Mouse (Mus musculus): ENCODE results near the gene Gna12. TPM values are rescaled to one million over a fixed set of nuclear protein-coding genes. Genes with fewer than 3 reads are reported as not detected.

Gene Gna12
- 2.3 and 2.8 TPM in 2 replicates for polyA plus RNA-seq (2012)

DNA sequence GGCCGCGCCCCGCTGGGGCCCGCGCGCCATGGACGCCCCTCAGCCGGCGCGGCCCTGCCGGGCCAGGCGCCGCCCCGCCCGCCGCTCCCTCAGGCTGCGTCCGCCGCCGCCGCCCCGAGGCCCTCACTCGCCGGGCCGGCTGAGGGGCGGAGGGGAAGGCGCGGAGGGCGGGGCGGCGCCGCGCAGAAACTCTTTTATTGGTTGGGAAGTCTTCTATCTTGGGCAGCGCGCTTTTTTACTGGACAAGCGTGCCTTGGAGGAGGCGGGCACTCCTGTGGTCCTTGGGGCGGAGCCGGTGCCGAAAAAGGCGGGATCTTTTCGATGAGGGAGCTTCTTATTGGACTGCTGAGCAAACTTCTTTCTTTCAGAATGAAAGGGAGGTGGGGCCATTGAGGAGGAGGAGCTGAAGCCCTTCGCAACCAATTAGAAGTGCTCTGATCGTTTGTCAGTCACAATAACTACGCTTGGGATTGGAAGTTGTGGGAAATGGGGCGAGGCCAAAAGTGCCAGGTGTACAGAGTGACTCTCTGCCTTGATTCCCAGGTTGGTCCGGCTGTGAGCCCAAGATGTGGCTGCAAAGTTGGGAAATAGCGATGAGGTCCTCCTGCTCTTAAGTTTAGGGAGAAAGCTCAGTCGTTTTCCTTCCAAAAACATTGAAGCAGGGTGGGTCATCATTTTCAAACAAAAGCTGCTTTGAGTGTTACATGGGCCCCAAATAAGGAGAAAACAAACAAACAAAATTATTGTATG lies at the start of gene Gna12:
TSS of gene Gna12 (minus strand) at position 118 of the 750 bp plus-strand sequence.
- peak within 1 kb of the TSS; percentile 64 for H3K4me3 ChIP-seq (replicated peaks)
- H3K36me3 ChIP-seq (ENCODE audit: control insufficient read depth), result peaks cover 2% of the 10 kb centered on the region
- H3K27me3 ChIP-seq (ENCODE audit: control insufficient read depth), result no peaks in the 10 kb centered on the region; the same call in 1 of the 2 replicates
- H3K4me1 ChIP-seq (ENCODE audit: control insufficient read depth), result peaks cover 46% of the 10 kb centered on the region
- no peak for TF ChIP-seq GATA1 (IDR thresholded peaks at IDR 0.05; ENCODE audit: low read length)
- TF ChIP-seq TAL1 (IDR thresholded peaks at IDR 0.05; ENCODE audit: low read length), result no peak
- peaks cover 3% of the 10 kb centered on the region; the same call in 1 of the 2 replicates for H3K9me3 ChIP-seq (ENCODE audit: control insufficient read depth, low read length)

DNA sequence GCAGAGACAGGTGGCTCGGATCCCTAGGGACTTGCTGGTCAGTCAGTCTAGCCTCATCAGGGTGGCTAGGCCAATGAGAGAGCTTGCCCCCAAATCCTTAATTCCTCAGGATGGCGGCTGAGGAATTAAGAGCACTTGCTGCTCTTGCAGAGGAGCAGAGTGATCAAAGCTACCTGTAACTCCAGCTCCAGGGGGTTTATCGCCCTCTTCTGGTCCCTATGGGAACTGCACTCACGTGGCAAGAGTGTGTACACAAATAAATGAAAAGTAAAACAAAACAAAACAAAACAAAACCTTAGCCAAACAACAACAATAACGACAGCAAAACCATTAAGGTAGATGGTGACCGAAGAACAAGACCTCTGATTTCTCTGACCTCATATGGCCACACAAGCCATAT lies 48.4 kb upstream of the Gna12 start:
- TF ChIP-seq GATA1 (IDR thresholded peaks at IDR 0.05; ENCODE audit: low read length) (no peak), TAL1 (IDR thresholded peaks at IDR 0.05; ENCODE audit: low read length) (no peak)
- Histone ChIP-seq H3K4me3 (replicated peaks) (no peak overlapping the region), H3K36me3 (ENCODE audit: control insufficient read depth) (no peaks in the 10 kb centered on the region; the same call in 1 of the 2 replicates), H3K9me3 (ENCODE audit: control insufficient read depth, low read length) (no peaks in the 10 kb centered on the region; the same call in 1 of the 2 replicates), H3K4me1 (ENCODE audit: control insufficient read depth) (no peaks in the 10 kb centered on the region), H3K27me3 (ENCODE audit: control insufficient read depth) (no peaks in the 10 kb centered on the region)

DNA sequence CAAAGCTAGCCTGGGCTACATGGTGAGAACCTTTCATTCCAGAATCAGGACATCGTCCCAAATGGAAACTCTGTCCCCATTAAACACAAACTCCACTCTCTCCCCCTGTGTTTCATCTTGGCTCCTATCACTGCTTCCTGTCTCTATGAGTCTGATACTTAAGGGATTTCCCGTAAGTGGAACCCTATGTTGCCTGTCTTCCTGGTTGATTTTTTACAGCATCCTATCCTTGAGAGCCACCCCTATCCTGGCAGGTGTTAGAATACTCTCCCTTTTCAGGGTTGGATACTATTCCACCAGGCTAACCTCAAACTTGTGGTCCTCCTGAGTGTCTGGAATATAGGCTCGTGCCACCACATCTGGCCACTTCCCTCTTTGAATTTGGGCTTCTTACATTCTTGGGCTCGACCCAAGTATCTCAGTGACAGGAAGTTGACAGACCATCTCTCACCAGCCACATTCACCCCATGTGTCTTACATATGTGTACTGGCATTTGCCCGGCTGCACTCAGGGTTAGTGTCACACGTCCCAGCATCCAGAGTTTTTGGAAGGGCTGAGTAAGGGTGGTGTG lies 43.6 kb upstream of the Gna12 start:
- Histone ChIP-seq H3K36me3 (ENCODE audit: control insufficient read depth) (no peaks in the 10 kb centered on the region; the same call in 1 of the 2 replicates), H3K9me3 (ENCODE audit: control insufficient read depth, low read length) (no peaks in the 10 kb centered on the region; the same call in 1 of the 2 replicates), H3K4me1 (ENCODE audit: control insufficient read depth) (0 out of 2 replicates have a peak, but pooled peaks cover 2% of the 10 kb centered on the region), H3K27me3 (ENCODE audit: control insufficient read depth) (peaks cover 9% of the 10 kb centered on the region), H3K4me3 (replicated peaks) (no peak overlapping the region)
- no peak for TF ChIP-seq GATA1 (IDR thresholded peaks at IDR 0.05; ENCODE audit: low read length)
- TF ChIP-seq TAL1 (IDR thresholded peaks at IDR 0.05; ENCODE audit: low read length), result no peak

DNA sequence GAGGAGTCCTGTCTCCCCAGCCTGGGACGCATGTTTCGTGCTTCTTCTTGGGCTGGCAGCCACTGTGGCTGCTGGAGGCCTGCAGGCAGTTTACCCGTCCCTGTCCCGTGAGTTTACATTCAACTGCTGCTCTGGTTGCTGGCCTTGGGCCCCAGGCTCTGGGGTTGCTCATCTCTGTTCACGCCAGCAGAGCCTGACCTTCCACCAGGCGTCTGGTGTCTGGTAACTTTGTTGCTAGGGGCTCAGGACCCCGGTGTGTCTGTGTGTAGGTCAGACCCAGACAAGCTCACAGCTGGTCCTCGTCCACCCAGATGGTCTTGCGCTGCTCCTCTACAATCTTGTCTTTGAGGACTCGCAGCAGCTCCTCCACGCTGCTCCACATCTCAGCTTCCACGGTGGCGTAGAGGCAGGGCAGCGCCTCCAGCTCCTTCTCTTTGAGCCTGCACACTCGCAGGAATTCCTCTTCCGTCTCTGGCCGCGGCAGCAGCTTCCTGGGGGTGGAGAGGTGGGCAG lies 42.9 kb upstream of the Gna12 start:
- no peaks in the 10 kb centered on the region; the same call in 1 of the 2 replicates for H3K36me3 ChIP-seq (ENCODE audit: control insufficient read depth)
- 0 out of 2 replicates have a peak, but pooled peaks cover 2% of the 10 kb centered on the region for H3K4me1 ChIP-seq (ENCODE audit: control insufficient read depth)
- no peaks in the 10 kb centered on the region; the same call in 1 of the 2 replicates for H3K9me3 ChIP-seq (ENCODE audit: control insufficient read depth, low read length)
- peaks cover 9% of the 10 kb centered on the region for H3K27me3 ChIP-seq (ENCODE audit: control insufficient read depth)
- H3K4me3 ChIP-seq (replicated peaks), result no peak overlapping the region
- TF ChIP-seq TAL1 (IDR thresholded peaks at IDR 0.05; ENCODE audit: low read length) (no peak), GATA1 (IDR thresholded peaks at IDR 0.05; ENCODE audit: low read length) (no peak)

DNA sequence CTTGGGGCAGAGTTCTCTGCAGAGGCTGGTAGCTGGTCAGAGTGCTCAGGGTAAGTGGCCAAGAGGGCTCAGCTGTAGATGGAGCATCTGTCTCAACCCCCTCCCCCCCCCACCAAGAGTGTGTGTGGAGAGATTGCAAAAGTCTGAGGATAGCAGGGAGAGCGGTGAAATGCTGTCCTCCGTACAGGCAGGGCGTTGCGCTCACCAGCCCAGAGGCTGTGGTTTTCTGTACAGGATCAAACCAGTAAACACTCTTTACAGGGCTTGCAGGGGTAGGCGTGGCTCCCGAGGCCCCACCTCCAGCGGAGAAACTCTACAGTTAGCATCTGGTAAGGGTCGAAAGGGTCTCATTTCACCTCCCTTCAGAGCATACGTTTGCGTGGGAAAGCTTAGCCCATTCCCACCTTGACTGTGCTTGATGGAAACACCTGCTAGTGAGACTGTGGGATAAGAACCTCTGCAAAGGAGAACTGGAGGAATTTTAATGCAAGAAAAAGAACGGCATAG lies 42.4 kb upstream of the Gna12 start:
- TF ChIP-seq GATA1 (IDR thresholded peaks at IDR 0.05; ENCODE audit: low read length) (no peak), TAL1 (IDR thresholded peaks at IDR 0.05; ENCODE audit: low read length) (no peak)

DNA sequence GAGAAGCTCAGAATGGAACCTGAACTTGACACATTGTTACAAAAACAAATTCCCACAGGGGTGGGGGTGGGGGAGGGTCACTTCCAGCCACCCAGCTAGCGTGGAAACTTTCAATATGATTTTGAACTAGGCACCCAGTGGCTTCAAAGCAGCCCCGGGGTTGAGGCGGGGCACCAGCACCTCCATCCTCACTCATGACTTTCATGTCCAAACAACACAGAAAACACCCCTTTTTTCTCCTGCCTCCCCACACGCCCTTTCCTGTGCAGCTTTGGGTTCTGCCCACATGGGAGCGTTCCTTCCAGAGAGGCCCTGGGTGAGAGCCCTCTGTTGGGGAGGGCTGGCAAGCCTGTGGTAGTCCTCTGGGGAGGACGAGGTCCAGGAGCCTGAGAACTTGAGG lies 41.0 kb upstream of the Gna12 start:
- Histone ChIP-seq H3K9me3 (ENCODE audit: control insufficient read depth, low read length) (no peaks in the 10 kb centered on the region; the same call in 1 of the 2 replicates), H3K4me3 (replicated peaks) (no peak overlapping the region), H3K4me1 (ENCODE audit: control insufficient read depth) (0 out of 2 replicates have a peak, but pooled peaks cover 2% of the 10 kb centered on the region), H3K27me3 (ENCODE audit: control insufficient read depth) (peaks cover 9% of the 10 kb centered on the region), H3K36me3 (ENCODE audit: control insufficient read depth) (no peaks in the 10 kb centered on the region)
- TF ChIP-seq TAL1 (IDR thresholded peaks at IDR 0.05; ENCODE audit: low read length) (no peak), GATA1 (IDR thresholded peaks at IDR 0.05; ENCODE audit: low read length) (no peak)

More for the DNA sequence above, 42.4 kb upstream of the Gna12 start:
- Histone ChIP-seq H3K27me3 (ENCODE audit: control insufficient read depth) (peaks cover 9% of the 10 kb centered on the region), H3K36me3 (ENCODE audit: control insufficient read depth) (no peaks in the 10 kb centered on the region; the same call in 1 of the 2 replicates), H3K4me3 (replicated peaks) (no peak overlapping the region), H3K9me3 (ENCODE audit: control insufficient read depth, low read length) (no peaks in the 10 kb centered on the region; the same call in 1 of the 2 replicates), H3K4me1 (ENCODE audit: control insufficient read depth) (0 out of 2 replicates have a peak, but pooled peaks cover 2% of the 10 kb centered on the region)

DNA sequence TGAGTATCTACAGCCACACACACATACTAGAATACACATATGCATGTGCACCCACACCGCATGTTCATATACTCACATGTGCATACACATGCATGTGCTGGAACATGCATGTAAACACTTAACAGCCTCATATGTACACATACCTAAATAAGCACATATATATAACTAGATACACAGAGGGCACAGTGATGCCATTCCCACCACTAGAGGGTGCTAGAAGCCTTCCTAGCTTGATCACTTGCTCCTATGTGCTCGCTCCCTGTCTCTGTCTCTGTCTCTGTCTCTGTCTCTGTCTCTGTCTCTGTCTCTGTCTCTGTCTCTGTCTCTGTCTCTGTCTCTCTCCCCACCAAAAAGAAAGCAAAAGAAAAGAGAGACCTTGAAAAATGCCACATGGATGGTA lies 38.8 kb upstream of the Gna12 start:
- Histone ChIP-seq H3K4me3 (replicated peaks) (no peak overlapping the region), H3K27me3 (ENCODE audit: control insufficient read depth) (peaks cover 9% of the 10 kb centered on the region), H3K4me1 (ENCODE audit: control insufficient read depth) (0 out of 2 replicates have a peak, but pooled peaks cover 2% of the 10 kb centered on the region), H3K36me3 (ENCODE audit: control insufficient read depth) (no peaks in the 10 kb centered on the region), H3K9me3 (ENCODE audit: control insufficient read depth, low read length) (no peaks in the 10 kb centered on the region)
- TF ChIP-seq GATA1 (IDR thresholded peaks at IDR 0.05; ENCODE audit: low read length) (no peak), TAL1 (IDR thresholded peaks at IDR 0.05; ENCODE audit: low read length) (no peak)

DNA sequence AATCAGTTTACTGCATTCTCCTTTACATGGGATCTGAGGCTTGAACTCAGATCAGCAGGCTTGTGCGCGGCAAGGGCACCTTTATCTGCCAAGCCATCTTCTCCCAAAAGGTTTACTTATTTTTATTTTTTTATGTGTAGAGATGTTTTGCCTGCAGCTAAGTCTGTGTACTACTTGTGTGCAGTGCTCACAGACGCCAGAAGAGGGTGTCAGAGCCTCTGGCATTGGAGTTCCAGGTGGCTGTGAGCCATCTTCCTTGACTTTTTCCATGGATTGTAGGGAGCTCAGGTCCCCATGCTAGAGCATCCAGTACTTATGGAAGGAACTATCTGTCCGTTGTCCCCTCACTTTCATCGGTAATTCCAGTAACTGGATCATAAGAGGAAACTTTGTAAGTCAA lies 29.5 kb upstream of the Gna12 start:
- no peaks in the 10 kb centered on the region for H3K27me3 ChIP-seq (ENCODE audit: control insufficient read depth)
- no peak overlapping the region for H3K4me3 ChIP-seq (replicated peaks)
- no peak for TF ChIP-seq TAL1 (IDR thresholded peaks at IDR 0.05; ENCODE audit: low read length)
- no peak for TF ChIP-seq GATA1 (IDR thresholded peaks at IDR 0.05; ENCODE audit: low read length)
- no peaks in the 10 kb centered on the region for H3K9me3 ChIP-seq (ENCODE audit: control insufficient read depth, low read length)
- no peaks in the 10 kb centered on the region for H3K4me1 ChIP-seq (ENCODE audit: control insufficient read depth)
- H3K36me3 ChIP-seq (ENCODE audit: control insufficient read depth), result no peaks in the 10 kb centered on the region

DNA sequence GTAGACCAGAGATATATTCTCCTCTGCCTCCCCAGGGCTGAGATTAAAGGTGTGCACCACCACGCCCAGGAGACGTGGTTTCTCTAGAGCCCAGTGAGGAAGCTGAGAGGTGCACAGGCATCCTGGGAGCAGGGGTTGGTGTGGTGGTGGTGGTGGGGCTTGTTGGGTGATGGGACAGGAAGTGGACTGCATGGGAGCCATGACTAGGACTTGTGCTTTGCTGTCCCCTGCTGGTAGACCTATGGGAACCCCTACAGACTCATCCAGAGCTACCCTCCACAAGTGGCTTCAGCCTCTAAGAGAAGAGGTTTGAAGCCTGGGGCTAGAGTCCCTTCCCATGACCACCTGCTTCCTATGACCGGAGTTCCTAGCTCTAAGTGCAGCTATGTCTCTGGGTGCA lies 28.1 kb upstream of the Gna12 start:
- Histone ChIP-seq H3K4me3 (replicated peaks) (no peak overlapping the region), H3K36me3 (ENCODE audit: control insufficient read depth) (no peaks in the 10 kb centered on the region), H3K9me3 (ENCODE audit: control insufficient read depth, low read length) (no peaks in the 10 kb centered on the region), H3K4me1 (ENCODE audit: control insufficient read depth) (no peaks in the 10 kb centered on the region), H3K27me3 (ENCODE audit: control insufficient read depth) (no peaks in the 10 kb centered on the region)
- no peak for TF ChIP-seq TAL1 (IDR thresholded peaks at IDR 0.05; ENCODE audit: low read length)
- TF ChIP-seq GATA1 (IDR thresholded peaks at IDR 0.05; ENCODE audit: low read length), result no peak
